Mouse (Mus musculus): ENCODE measurements around the gene Pmm1.
"Not testable (repeated sequence)": the region's sequence is repeated elsewhere in the genome, so short reads cannot be mapped to it uniquely, and the experiment has no call there.

The Pmm1 gene

DNA sequence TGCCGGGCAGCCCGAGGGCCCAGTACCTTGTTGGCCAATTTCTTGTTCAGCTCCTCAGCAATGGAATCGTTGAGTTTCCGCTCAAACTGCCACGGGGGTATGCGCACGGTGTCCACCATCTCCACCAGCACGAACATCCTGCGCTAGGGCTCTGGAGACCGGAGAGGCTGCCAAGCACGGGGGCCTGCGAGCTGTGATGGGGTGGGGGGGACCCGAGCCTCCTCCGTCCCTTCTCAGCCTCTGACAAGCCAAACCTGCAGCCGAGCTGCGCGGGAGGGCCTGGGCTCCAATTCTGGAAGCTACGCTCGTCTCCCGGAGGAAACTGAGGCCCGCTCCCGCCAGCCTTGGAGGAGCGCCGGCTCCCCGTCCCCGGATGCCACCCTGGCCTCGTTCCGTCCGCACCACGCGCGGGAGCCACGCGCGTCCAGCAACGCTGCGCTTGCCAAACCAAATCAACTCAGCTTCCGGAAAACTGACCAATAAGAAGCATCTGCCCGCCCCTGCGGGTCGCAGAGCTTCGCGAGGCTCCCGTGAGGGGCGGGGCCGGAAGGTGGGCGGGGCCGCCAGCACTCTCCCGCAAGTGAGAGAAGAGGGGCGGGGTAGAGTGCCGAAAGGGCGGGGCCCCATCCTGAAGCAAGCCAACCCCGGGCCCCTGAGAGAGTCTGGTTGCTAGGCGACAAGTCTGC, 34.8 kb downstream of the Pmm1 start, which contains the start of gene Polr3h:
Polr3h (minus strand) TSS at position 481 of the 686 bp plus-strand sequence.
- DNase-seq: peak; percentile 95 to 96

DNA sequence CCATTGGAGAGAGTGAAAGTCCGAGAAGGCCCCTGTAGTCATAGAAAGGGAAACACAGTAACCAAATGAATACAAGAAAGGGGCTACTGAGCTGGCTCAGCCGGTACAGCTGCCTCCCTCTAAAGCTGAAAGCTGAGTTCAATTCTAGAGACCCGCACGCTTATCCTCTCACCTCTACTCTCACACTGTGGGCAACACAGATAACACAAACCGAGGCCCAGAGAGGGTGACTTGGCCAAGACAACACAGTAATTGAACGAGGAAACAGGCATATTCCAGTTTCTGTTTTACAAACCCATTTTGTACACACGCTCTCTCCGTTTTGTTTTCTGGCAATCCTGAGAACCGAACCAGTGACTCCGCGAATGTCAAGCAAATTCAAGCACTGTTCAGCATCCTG, 35.8 kb downstream of the Pmm1 start:
- no peak for DNase-seq

DNA sequence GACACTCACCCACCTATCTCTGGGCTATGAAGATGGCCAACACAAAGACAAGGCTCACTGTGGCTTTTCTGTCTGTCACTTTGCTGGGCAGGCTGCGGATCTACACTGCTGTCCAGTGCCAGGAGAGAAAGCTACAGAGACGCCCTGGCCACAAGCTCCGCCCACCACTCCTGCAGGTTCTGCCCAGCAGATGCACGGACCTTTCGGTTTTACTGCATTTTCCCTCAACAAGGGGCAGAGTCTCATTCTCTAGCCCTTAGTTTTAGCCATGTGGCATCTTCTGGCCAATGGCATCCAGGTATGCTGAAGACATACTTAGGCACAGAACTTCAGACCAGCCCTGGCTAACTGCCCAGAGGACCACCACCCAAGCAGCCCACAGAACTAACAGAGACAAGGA, 39.5 kb downstream of the Pmm1 start:
- DNase-seq: no peak

DNA sequence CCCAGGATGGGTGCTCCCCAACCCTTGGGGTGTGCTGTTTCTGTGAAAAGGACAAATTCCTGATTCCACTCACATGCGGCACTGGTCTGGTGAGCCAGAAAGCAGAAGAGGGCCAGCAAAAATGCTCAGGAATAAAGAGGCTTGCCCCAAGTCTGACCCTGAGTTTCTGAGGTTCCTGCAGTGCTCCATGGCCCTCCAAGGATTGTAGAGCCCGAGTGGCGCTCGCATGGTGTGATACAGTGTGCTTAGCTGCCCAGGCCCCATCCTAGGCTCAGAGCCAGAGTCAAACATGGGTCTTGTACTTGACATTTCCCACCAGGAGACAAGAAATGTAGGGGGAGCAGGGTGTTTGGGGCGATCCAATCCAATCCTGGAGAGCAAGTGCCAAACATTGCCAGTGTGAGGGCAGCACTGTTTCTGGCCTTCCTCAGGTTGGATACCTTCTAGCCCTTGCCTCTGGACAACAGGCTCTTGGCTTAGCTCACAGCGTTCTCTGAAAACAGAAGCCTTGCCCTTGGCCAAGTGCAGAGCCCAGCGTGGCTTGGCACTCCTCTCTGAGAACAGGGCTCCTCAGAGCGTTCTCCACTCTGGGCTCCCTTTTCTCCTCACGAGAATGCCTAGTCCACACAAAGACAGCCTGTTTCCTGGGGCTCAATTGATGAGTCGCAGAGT, 40.0 kb downstream of the Pmm1 start:
- no peak for DNase-seq

DNA sequence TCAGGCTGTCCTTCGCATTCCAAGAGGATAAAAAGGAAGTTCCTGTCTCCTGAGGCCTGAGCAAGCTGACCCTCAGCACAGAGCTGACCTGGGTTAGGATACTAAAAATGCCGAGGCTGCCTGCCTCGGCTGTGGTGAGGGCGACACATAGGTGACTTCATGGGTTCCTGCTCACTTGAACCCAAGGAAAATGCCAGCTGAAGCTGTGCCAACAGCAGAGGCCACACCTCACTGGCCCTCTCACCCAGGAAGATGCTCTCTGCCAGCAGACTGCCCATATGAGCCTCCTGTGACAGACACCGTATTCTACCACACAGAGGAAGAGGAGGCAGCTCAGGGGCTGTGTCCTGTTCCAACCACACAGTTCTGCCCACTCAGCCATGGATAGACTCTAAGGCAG, 41.7 kb downstream of the Pmm1 start:
- peak; percentile 47 to 52 for DNase-seq

DNA sequence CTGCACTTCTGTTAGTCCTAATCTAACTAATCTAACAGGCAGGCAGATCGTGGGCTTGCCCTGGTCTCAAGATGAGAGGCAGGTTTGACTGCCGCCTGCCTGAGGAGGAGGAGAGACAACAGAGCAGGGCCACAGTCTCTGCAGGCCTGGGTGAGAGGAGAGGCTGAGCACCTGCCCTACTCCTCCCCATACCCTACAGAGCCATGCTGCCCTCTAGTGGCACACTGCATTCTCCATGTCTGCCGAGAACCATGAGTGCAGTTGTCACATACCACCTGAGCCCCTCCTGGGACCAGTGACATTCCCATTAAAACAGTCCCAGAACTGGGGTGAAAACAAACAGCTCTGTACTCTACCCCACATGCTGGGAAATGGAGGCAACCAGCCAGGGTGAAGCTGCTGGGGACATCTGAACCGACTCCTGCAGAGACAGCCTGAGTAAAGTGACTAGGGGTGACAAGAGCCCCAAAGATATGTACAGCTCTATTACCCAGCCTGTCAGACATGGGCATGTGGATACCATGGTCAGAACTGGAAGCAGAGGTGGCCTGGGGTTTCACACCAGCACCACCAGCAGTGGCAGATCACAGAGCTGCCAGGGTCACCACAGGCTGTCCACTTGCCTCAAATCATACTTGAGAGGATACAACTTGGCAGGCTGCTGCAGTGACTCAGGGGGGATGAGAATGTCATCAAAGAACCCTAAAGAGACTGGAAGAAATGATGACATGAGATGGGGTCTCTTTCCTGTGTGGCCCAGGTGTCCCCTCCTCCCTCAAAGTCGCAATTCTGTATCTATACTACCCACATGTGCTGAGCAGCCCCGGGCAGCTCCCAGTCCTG, 42.9 kb downstream of the Pmm1 start:
- DNase-seq: peak; percentile 54 to 81

DNA sequence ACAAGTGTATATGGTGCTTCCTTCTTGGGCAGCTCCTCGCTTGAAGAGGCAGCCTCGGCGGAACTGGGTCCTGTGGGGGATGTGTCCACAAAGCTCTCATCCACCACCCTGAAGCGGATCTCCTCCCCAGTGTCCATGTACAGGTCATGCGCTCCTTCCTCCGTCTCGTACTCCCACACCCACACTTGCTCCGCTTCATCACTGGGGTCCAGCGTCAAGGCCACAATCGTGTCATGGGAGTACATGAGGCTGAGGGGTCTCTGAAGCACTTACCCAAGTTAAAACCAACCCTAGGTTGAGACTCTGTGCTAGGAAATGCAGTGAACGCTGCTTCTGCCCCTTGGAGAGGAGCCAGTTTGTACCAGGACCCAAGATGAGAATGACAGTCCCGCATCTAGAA, 43.5 kb downstream of the Pmm1 start:
- no peak for DNase-seq

DNA sequence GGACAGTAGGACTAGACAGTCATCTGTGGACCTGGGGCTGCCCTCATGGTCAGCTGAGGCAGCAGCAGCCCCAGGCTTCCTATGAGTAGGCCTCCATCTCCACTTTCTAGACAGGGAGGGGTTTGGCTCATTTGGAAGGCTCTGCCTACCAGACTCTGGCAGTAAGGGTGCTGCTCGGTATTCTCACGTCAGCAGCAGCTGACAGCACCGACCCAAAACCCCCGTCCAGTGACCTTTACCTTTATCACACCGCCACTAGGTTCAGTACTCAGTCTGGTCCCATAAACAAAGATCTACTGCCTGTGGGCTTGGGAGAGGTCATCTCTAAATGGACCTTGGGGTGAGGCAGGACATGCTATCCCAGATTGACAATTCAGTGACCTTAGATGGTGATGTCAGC, 45.1 kb downstream of the Pmm1 start:
- no peak for DNase-seq

DNA sequence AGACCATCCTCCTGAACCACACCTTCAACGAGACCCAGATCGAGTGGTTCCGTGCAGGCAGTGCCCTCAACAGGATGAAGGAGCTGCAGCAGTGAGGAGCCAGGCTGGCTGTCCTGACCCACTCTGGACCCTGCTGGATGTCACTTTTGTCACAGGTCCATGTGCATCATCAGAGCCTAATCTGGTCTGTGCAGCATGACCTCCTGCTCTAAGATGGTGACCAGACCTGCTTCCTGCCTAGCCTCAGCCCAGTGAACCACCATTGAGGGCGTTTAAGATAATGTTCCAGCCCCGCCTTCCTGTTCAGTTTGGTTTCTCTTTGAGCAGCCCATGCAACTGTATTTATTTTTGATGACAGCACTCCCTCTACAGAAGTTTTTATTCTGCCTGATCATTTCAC, 46.1 kb downstream of the Pmm1 start:
- no peak for DNase-seq

DNA sequence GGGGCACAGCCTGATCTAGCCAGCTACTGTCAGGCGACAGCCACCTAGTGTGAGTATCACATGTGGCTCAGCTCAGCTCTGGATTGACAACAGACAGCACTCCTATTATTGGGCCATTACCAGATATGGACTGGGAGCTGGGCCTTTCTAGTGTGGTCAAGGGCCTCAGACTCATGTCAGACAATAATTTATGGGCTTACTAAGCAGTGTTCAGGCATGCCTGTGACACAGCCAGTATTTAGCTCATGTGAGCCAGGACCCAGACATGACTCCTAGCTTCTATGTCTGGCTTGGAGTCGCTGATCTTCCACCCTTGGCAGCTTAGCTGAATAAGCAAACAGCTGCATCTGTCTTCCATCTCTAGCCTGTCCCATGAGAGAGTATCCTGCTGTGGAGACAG, 48.2 kb downstream of the Pmm1 start:
- DNase-seq: no peak

DNA sequence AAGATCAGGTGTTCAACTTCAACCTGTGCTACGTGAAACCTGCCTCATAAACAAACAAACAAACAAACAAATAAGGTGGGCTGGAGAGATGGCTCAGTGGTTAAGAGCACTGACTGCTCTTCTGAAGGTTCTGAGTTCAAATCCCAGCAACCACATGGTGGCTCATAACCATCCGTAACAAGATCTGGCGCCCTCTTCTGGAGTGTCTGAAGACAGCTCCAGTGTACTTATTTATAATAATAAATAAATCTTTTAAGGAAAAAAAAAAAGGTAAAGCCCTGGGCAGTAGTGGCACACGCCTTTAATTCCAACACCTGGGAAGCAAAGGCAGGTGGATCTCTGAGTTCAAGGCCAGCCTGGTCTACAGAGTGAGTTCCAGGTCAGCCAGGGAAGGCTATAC, 52.0 kb downstream of the Pmm1 start:
- DNase-seq: not testable (repeated sequence)

DNA sequence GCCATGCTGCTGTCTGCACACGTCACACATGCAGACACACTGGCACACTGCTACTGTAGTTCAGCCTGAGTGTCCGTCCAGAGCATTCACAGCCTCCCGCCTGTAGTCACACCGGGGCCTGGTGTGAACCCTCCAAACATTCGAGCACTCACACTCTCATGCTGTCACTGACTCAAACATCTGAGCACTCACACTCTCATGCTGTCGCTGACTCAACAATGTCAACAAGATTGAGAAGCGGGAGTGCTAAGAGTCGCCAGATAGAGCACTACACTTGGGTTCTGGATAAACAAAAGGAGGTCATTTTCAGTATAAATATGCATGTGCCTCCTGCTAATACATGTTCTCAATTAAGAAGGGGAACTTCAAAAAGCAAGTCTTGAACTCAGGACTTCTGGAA, 52.8 kb downstream of the Pmm1 start:
- DNase-seq: no peak

DNA sequence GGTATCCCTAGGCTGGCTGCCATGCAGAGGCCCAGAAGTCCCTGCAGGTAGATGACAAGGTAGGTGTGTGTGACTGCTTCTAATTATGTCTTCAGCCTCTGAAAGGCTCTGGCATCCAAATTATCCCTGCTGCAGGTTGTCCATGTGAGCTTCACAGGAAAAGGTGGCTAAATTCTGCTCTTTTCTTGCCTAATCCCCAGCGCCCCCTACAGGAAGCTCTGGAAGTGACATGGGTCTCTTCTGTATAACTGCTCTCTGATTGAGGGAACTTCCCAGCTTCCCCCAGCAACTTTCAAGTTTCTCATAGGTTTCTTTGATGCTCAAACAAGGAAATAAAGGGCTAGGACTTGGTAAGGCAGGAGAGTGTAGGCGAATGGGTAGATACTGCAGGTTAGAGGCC, 55.8 kb downstream of the Pmm1 start:
- peak in 1 of 2 experiments; percentile 81 for DNase-seq
